Mouse (Mus musculus): ENCODE measurements at regions not wholly inside any gene's neighbourhood (a gene's known extent, or its start where the extent isn't known, plus 50 kb on each side); places are given as distances from the start of the nearest gene placed in this dataset.

- TF ChIP-seq MAFK (IDR thresholded peaks at IDR 0.05; ENCODE audit: insufficient read depth, low read depth, low read length) (no peak), HCFC1 (IDR thresholded peaks at IDR 0.05; ENCODE audit: borderline replicate concordance, insufficient read depth, low read length) (no peak), CHD2 (IDR thresholded peaks at IDR 0.05; ENCODE audit: low read depth, low read length) (no peak), ZC3H11A (IDR thresholded peaks at IDR 0.05; ENCODE audit: borderline replicate concordance, low read depth, low read length) (no peak), ZNF384 (IDR thresholded peaks at IDR 0.05; ENCODE audit: low read depth, low read length) (no peak)
Observed at GRCm38 (mm10) chr10:56712611-56713105, 335.5 kb downstream of the Gja1 start.
